Mouse (Mus musculus): ENCODE data around the gene Tbck. TPM values are rescaled to one million over a fixed set of nuclear protein-coding genes. Genes with fewer than 3 reads are reported as not detected.

Gene Tbck
- polyA plus RNA-seq, 1 experiment from 2014 or later, result 30.9 TPM

DNA sequence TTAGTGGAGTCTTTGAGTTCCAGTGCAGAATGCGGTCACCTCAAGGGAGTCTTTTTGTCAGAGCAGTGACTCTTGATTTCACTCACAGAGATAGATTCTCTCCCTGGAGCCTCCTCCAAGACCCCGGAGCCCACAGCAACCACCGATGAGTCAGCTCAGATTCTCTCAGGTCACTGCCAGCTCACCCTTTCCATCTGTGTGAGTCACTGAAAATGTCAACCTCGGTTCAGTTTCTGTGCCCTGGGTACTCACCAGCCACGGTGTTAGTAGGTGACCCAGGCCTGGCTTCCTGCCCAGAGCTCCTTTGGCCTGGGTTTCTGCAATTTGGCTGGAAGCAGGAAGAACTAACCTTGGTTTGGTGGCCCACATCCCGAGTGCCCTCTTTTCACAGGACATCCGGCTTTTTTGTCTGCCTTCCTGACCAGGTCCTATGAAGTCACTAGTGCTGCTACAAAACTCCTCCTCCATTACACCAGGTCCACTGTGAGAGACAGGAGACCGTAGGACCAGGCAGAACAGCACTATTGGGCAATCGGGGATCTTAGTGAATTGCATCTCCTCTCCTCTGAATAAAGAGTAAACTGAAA is 187.5 kb downstream of the Tbck start:
- no peaks in the 10 kb centered on the region for H3K9me3 ChIP-seq
- no peak overlapping the region for H3K4me3 ChIP-seq
- H3K4me2 ChIP-seq, result no peak overlapping the region
- no peak for ATAC-seq (ENCODE audit: insufficient number of reproducible peaks, insufficient read depth, low FRiP score, low TSS enrichment, low read depth)
- H3K27ac ChIP-seq, result 0 out of 2 replicates have a peak overlapping the region, but pooled peaks have one; percentile 16
- WGBS, result 82% methylated on average over 9 of the region's 9 CpGs
- peaks cover 32% of the 10 kb centered on the region for H3K4me1 ChIP-seq
- no peak overlapping the region for H3K9ac ChIP-seq
- no peaks in the 10 kb centered on the region for H3K36me3 ChIP-seq
- H3K27me3 ChIP-seq, result no peaks in the 10 kb centered on the region

GRCm38 (mm10) chr3:132873251-132873650 is 189.3 kb downstream of the Tbck start:
- no peak for ATAC-seq (ENCODE audit: insufficient number of reproducible peaks, insufficient read depth, low FRiP score, low TSS enrichment, low read depth)
- Histone ChIP-seq H3K4me2 (no peak overlapping the region), H3K9me3 (no peaks in the 10 kb centered on the region), H3K27me3 (no peaks in the 10 kb centered on the region), H3K4me1 (peaks cover 38% of the 10 kb centered on the region), H3K27ac (no peak overlapping the region), H3K4me3 (no peak overlapping the region), H3K9ac (no peak overlapping the region), H3K36me3 (no peaks in the 10 kb centered on the region)
- WGBS, result 41% methylated on average over 6 of the region's 6 CpGs

GRCm38 (mm10) chr3:132876011-132876708 is 192.2 kb downstream of the Tbck start:
- Histone ChIP-seq H3K27ac (no peak overlapping the region), H3K36me3 (no peaks in the 10 kb centered on the region), H3K4me1 (peaks cover 29% of the 10 kb centered on the region), H3K27me3 (no peaks in the 10 kb centered on the region), H3K9ac (peak overlapping the region; percentile 36; the same call in 1 of the 2 replicates), H3K4me2 (peak overlapping the region; percentile 34), H3K4me3 (no peak overlapping the region), H3K9me3 (no peaks in the 10 kb centered on the region)
- 23% methylated on average over 14 of the region's 14 CpGs for WGBS
- no peak for ATAC-seq (ENCODE audit: insufficient number of reproducible peaks, insufficient read depth, low FRiP score, low TSS enrichment, low read depth)

GRCm38 (mm10) chr3:132876933-132877676 is 193.2 kb downstream of the Tbck start:
- H3K4me1 ChIP-seq, result peaks cover 29% of the 10 kb centered on the region
- peak overlapping the region; percentile 18; the same call in 1 of the 2 replicates for H3K4me2 ChIP-seq
- no peaks in the 10 kb centered on the region for H3K9me3 ChIP-seq
- no peaks in the 10 kb centered on the region for H3K36me3 ChIP-seq
- no peak overlapping the region for H3K4me3 ChIP-seq
- no peaks in the 10 kb centered on the region for H3K27me3 ChIP-seq
- H3K27ac ChIP-seq, result peak overlapping the region; percentile 39; the same call in 1 of the 2 replicates
- H3K9ac ChIP-seq, result no peak overlapping the region
- 28% methylated on average over 10 of the region's 10 CpGs for WGBS
- peak; percentile 60 for ATAC-seq (ENCODE audit: insufficient number of reproducible peaks, insufficient read depth, low FRiP score, low TSS enrichment, low read depth)

DNA sequence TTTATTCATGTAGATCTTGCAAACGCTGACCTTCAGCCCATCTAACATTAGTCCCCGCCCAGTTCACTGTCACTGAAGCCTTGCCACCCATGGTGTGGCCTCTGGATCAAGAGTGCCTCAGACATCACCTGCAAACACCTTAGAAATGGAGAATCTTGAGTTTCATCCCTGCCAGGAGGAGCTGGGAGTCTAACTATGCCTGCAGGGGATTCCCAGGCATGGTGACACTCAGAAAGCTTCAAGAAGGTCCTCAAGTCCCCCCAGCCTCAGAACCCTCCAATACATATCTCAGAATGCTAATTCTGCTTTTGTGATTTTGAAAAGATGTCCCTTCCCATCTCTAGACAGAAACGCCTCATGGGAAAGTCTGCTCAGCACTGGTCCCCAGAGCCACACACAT is 196.4 kb downstream of the Tbck start:
- 0 out of 2 replicates have a peak, but pooled peaks cover under 1% of the 10 kb centered on the region for H3K36me3 ChIP-seq
- H3K4me1 ChIP-seq, result peaks cover 24% of the 10 kb centered on the region
- 84% methylated on average over 3 of the region's 3 CpGs for WGBS
- H3K9me3 ChIP-seq, result no peaks in the 10 kb centered on the region
- no peak overlapping the region for H3K27ac ChIP-seq
- no peak for ATAC-seq (ENCODE audit: insufficient number of reproducible peaks, insufficient read depth, low FRiP score, low TSS enrichment, low read depth)
- H3K4me2 ChIP-seq, result no peak overlapping the region
- H3K9ac ChIP-seq, result no peak overlapping the region
- H3K27me3 ChIP-seq, result no peaks in the 10 kb centered on the region
- no peak overlapping the region for H3K4me3 ChIP-seq

DNA sequence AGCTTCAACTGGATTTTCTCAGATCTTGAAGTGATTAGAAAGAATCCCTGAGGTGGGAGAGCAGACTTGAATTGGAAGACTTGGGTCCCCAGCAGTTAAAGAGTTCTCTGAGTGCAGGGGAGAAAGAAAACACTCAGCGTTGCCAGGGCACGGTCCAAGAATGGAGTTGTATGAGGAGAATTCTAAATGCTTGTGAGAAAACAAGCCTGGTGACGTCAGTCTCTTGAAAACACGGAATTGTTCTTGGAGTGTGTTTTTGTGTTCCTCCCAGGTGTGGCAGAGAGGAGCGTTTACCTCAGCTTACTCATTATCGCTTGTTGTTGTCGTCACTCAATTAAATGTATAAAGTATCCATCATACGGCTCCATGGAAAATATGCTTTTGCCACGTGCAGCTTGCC is 196.9 kb downstream of the Tbck start:
- H3K4me2 ChIP-seq, result no peak overlapping the region
- no peak overlapping the region for H3K4me3 ChIP-seq
- no peaks in the 10 kb centered on the region for H3K27me3 ChIP-seq
- H3K9me3 ChIP-seq, result no peaks in the 10 kb centered on the region
- WGBS, result 72% methylated on average over 9 of the region's 9 CpGs
- no peak overlapping the region for H3K9ac ChIP-seq
- no peak for ATAC-seq (ENCODE audit: insufficient number of reproducible peaks, insufficient read depth, low FRiP score, low TSS enrichment, low read depth)
- peaks cover 20% of the 10 kb centered on the region for H3K4me1 ChIP-seq
- H3K36me3 ChIP-seq, result 0 out of 2 replicates have a peak, but pooled peaks cover 5% of the 10 kb centered on the region
- no peak overlapping the region for H3K27ac ChIP-seq

DNA sequence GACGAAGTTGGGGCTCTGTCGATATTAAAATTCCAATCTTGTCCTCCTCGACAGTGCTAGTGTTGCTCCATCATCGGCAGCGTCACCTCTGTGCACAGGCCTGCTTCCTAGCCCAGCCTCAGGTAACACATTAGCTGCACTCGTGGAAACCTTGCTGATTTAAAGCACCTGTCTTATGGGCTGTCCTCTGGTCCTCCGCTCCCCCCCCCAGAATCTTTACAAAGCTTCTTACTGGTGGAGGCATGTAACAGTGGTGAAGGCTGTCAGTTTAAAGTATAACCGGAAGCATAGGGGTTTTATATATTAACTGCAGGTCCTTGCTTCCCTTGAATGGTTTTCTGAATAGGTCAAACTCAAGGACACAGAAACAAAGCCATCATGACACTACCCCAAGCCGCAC is 199.3 kb downstream of the Tbck start:
- no peak overlapping the region for H3K4me3 ChIP-seq
- WGBS, result 79% methylated on average over 9 of the region's 9 CpGs
- H3K9ac ChIP-seq, result no peak overlapping the region
- no peak overlapping the region for H3K27ac ChIP-seq
- no peak overlapping the region for H3K4me2 ChIP-seq
- 0 out of 2 replicates have a peak, but pooled peaks cover 5% of the 10 kb centered on the region for H3K36me3 ChIP-seq
- ATAC-seq (ENCODE audit: insufficient number of reproducible peaks, insufficient read depth, low FRiP score, low TSS enrichment, low read depth), result no peak
- no peaks in the 10 kb centered on the region for H3K4me1 ChIP-seq
- H3K27me3 ChIP-seq, result no peaks in the 10 kb centered on the region
- no peaks in the 10 kb centered on the region for H3K9me3 ChIP-seq

- Histone ChIP-seq H3K4me2 (no peak overlapping the region), H3K9ac (no peak overlapping the region), H3K27me3 (no peaks in the 10 kb centered on the region), H3K4me3 (no peak overlapping the region), H3K4me1 (no peaks in the 10 kb centered on the region), H3K27ac (no peak overlapping the region), H3K9me3 (no peaks in the 10 kb centered on the region), H3K36me3 (0 out of 2 replicates have a peak, but pooled peaks cover 5% of the 10 kb centered on the region)
- ATAC-seq (ENCODE audit: insufficient number of reproducible peaks, insufficient read depth, low FRiP score, low TSS enrichment, low read depth), result no peak
- 79% methylated on average over 10 of the region's 10 CpGs for WGBS
Observed at GRCm38 (mm10) chr3:132884459-132884858, 200.5 kb downstream of the Tbck start.

- H3K27me3 ChIP-seq, result no peaks in the 10 kb centered on the region
- H3K27ac ChIP-seq, result no peak overlapping the region
- peaks cover 10% of the 10 kb centered on the region for H3K36me3 ChIP-seq
- no peaks in the 10 kb centered on the region for H3K4me1 ChIP-seq
- no peak overlapping the region for H3K4me3 ChIP-seq
- WGBS, result 82% methylated on average over 6 of the region's 6 CpGs
- no peak overlapping the region for H3K9ac ChIP-seq
- no peak overlapping the region for H3K4me2 ChIP-seq
- ATAC-seq (ENCODE audit: insufficient number of reproducible peaks, insufficient read depth, low FRiP score, low TSS enrichment, low read depth), result no peak
- H3K9me3 ChIP-seq, result no peaks in the 10 kb centered on the region
Observed at GRCm38 (mm10) chr3:132886419-132887050, 202.6 kb downstream of the Tbck start.

GRCm38 (mm10) chr3:132887074-132887848 is 203.3 kb downstream of the Tbck start:
- H3K9ac ChIP-seq, result no peak overlapping the region
- no peaks in the 10 kb centered on the region for H3K4me1 ChIP-seq
- no peaks in the 10 kb centered on the region for H3K9me3 ChIP-seq
- H3K36me3 ChIP-seq, result peaks cover 10% of the 10 kb centered on the region
- no peak overlapping the region for H3K4me3 ChIP-seq
- H3K4me2 ChIP-seq, result no peak overlapping the region
- no peak overlapping the region for H3K27ac ChIP-seq
- WGBS, result 83% methylated on average over 16 of the region's 16 CpGs
- peak; percentile 37; the same call in 1 of the 2 replicates for ATAC-seq (ENCODE audit: insufficient number of reproducible peaks, insufficient read depth, low FRiP score, low TSS enrichment, low read depth)
- H3K27me3 ChIP-seq, result no peaks in the 10 kb centered on the region
